Mouse (Mus musculus) cerebellum, adult 2 months (tissue): Measurements from ENCODE around the gene Zgrf1. TPM values are rescaled to one million over a fixed set of nuclear protein-coding genes. Genes with fewer than 3 reads are reported as not detected.
A peak's percentile ranks its signal among the peaks of the same experiment; 100 is the strongest.

ENCODE experiments used
- DNase-seq, 2 experiments: peaks; one replicate each; pipeline ENCODE4 v3.0.0; 2021
- H3K27ac ChIP-seq: fragments of 200-500 bp; 2 replicates; pipeline ENCODE4 v1.5.1; 2012; ENCODE audit warnings: low read length, control low read depth, inconsistent platforms; ENCODE audit not compliant: insufficient read depth
- H3K27me3 ChIP-seq: fragments of 200-500 bp; 2 replicates; pipeline ENCODE4 v1.6.1; 2012; ENCODE audit warnings: inconsistent platforms, mild to moderate bottlenecking, low read length, moderate library complexity; ENCODE audit not compliant: control insufficient read depth, insufficient read depth
- H3K4me1 ChIP-seq: fragments of 200-500 bp; 2 replicates; pipeline ENCODE4 v1.6.1; 2011; ENCODE audit warnings: low read length; ENCODE audit not compliant: control insufficient read depth, insufficient read depth
- H3K4me3 ChIP-seq: fragments of 200-500 bp; replicated peaks from 2 replicates; pipeline ENCODE3; 2011; ENCODE audit warnings: mild to moderate bottlenecking, low read depth, low read length, control low read depth; ENCODE audit not compliant: insufficient read depth
- CTCF ChIP-seq: fragments of 200-500 bp; IDR thresholded peaks from 2 replicates; pipeline ENCODE4 v1.5.1; 2011; ENCODE audit warnings: low read depth, mild to moderate bottlenecking, control low read depth, low read length, moderate library complexity, borderline replicate concordance; ENCODE audit not compliant: insufficient read depth
- POLR2A ChIP-seq: fragments of 200-500 bp; IDR thresholded peaks from 2 replicates; pipeline ENCODE4 v1.6.1; 2011; ENCODE audit warnings: low read length, control low read depth, borderline replicate concordance; ENCODE audit not compliant: insufficient read depth
- WGBS: fragments of 180-500 bp; shearing (Covaris S2); methylation state at CpG from one replicate; pipeline ENCODE4 v1.1.7; 2018; 5-methylcytosine and 5-hydroxymethylcytosine counted together
- polyA plus RNA-seq: library from polyadenylated mRNA; depleted of rRNA; stranded (reverse); fragments of >200 nt; gene quantifications from 2 replicates; pipeline ENCODE4 v1.2.3, GENCODE M21; 2012; rRNA removed

The Zgrf1 gene
- 6.4 and 7.4 TPM in 2 replicates for polyA plus RNA-seq

DNA sequence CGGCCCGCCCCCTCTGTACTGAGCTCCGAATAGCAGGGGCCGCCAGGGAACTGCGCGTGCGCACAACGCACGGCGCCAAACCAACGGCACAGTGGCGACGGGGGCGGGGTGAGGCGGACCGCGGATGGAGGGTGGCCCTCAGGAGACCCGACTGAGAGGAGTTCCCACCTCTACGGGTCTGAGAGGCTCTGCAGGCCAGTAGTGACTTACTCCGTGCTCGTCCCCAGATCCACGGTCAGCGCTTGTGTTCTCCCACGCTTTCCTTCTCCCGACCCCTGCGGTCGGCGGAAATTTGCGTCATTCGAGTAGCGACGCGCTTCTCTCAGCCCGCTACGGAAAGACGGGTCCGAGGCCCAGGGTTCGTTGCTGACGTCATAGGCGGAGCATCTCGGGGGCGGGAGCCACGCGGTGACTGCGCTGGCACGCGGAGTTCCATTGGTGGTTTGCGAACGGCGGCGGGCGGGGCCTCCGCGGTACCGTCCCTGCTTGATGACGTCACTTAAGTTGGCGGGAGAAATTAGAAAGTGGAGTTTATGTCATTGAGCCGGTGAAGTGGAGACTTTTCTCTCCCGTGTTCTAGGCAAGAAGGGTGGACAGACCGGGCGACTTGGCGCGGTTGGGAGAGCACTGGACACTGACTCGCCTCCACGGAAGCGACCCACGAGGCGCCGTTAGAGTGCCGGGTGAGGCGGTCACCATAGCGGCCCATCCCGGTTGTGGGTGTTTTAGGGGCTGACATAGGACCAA, at the start of gene Zgrf1, which contains the start of gene Larp7:
Zgrf1 (plus strand) TSS at position 517 of the 747 bp plus-strand sequence.
Larp7 (minus strand) TSS at position 377 of the 747 bp plus-strand sequence.
- H3K27me3 ChIP-seq = no peaks in the 10 kb centered on the region
- DNase-seq = peak; percentile 99
- peak; percentile 64; the same call in 1 of the 2 replicates for TF ChIP-seq POLR2A
- TF ChIP-seq CTCF = no peak
- peak within 1 kb of the TSS; percentile 82 for H3K4me3 ChIP-seq
- no peaks in the 10 kb centered on the region; the same call in 1 of the 2 replicates for H3K4me1 ChIP-seq
- peak within 1 kb of the TSS; percentile 89 for H3K27ac ChIP-seq
- 1% methylated on average over 73 of the region's 73 CpGs for WGBS

DNA sequence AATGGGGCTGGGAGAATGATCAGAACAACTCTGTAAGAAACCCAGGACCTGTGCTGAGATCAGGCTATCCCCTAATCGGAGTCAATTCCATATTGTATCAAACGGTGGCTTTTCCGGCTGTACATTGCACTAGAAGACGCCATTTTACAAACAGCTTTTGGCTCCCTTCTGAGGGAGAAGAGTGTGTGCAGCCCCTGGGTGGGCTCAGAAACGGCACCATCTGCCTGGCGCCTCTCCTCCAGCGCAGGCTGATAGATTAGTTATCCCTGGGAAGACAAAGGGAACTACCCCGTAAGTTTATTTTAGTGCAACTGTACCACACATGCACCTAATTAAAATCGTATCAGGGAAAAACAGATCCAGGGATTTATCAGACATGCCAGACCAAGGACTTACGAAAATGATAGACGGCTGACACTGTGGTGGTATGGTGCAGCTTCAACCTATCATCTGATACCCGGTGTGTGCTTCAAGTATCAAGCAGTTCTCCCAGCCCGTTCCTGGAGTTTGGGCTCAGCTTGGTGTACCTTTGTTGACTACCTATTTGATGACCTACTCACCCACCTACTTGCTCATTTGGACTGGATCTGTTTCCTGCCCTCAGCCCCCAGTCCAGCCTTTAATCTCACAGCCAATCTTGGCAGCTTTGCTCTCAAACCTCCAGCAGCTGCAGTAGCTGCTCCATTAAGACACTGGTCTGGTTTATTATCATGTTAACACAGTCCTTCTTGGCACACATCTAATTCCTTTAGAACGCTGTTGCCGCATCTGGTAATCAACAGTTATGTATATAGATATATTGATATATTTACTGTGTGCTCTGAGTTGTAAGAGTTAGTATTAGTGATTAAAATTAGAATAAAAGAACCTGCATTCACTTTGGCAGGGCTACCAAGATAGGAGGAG, 45.2 kb upstream of the Zgrf1 start:
- no peaks in the 10 kb centered on the region for H3K27me3 ChIP-seq
- no peak overlapping the region for H3K27ac ChIP-seq
- H3K4me3 ChIP-seq = no peak overlapping the region
- 37% methylated on average over 15 of the region's 15 CpGs for WGBS
- no peaks in the 10 kb centered on the region for H3K4me1 ChIP-seq
- no peak for DNase-seq
- no peak for TF ChIP-seq CTCF
- TF ChIP-seq POLR2A = no peak

DNA sequence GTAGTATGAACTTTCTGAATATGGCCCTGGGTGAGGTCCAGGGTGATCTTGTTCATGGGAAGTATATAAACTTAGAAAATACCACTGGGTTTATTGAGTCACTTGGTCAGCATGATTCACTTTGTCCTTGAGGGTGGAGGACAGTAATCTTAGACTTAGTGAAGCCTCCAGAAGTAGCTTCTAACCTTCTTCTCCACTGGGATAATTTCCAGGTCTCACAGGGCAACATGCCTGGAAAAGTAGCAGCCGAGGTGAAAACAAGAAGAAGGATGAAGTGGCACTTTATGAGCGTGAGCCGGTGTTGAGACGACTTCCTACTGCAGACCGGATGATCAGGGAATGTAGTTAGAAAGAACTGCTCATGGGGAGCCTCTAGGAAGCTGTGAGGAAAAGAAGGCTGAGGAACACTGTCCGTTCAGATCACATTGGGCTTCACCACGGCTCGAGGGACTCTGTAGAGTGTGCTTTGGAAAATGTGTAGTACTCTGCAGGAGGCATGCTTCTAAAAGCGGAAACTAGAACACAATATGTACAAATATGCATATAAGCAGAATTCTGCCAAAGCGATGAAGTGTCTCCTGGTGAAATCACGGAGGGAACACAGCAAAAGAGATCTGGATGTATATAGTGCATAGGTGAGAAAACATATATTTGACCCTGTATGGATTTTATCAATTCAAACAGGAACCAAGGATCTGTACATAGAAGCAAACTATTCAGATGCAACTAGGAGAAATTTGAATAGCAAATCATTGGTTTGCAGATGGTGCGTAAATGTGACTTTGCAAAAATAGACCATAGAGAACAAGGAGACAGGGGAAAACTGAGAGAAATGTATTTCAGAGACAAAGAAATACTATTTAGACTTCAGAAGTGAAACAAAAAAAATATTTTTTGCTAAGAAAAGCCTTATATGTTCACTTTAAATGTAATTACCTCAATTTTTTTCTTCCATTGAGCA, 41.2 kb upstream of the Zgrf1 start:
- TF ChIP-seq POLR2A (no peak), CTCF (no peak)
- H3K27ac ChIP-seq = no peak overlapping the region
- no peak overlapping the region for H3K4me3 ChIP-seq
- H3K4me1 ChIP-seq = no peaks in the 10 kb centered on the region
- no peaks in the 10 kb centered on the region for H3K27me3 ChIP-seq
- 55% methylated on average over 12 of the region's 12 CpGs for WGBS
- no peak for DNase-seq

DNA sequence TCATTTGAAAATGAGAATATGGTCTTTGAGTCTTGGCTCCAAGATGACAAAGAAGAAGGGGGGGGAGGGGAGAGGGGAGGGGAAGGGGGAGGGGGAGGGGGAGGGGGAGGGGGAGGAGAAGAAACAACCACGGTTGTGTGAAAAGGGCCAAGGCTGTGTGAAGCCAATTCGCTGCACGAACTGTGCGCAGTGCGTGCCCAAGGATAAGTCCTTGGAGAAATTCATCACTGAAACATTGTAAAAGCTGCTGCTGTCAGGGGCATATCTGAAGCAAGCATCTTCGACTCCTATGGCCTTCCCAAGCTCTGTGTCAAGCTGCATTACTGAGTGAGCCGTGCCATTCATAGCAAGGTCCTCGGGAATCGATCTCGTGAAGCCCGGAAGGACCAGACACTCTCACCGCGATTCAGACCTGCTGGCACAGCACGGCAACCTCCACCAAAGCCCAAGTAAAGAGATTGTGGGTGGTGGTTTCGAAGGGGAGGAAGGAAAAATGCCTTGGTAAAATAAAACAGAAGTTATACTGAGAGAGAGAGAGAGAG, 40.4 kb upstream of the Zgrf1 start:
- TF ChIP-seq POLR2A (no peak), CTCF (no peak)

DNA sequence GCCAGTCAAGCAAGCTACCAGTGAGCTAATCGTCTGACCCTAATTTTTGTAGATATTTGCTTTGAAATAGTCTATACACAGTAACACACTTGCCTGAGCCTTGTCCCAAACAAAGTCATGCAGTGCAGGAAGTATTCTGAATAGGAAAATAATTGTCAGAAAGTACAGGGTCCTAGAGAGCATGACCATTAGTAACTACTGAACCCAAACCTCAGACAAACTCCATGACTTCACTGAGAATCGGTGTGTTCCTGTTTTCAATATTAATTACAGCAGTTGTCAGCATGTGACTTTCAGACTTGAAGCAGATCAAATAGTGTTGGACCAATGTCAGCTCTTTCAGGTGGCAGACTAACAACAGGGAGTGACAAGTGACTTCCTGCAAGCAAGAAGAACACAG, 39.6 kb upstream of the Zgrf1 start:
- no peak overlapping the region for H3K27ac ChIP-seq
- 65% methylated on average over 2 of the region's 2 CpGs for WGBS

More for the DNA sequence above, 40.4 kb upstream of the Zgrf1 start:
- H3K4me3 ChIP-seq = no peak overlapping the region
- H3K27ac ChIP-seq = no peak overlapping the region
- DNase-seq = no peak
- H3K27me3 ChIP-seq = no peaks in the 10 kb centered on the region
- H3K4me1 ChIP-seq = no peaks in the 10 kb centered on the region
- 70% methylated on average over 15 of the region's 15 CpGs for WGBS

DNA sequence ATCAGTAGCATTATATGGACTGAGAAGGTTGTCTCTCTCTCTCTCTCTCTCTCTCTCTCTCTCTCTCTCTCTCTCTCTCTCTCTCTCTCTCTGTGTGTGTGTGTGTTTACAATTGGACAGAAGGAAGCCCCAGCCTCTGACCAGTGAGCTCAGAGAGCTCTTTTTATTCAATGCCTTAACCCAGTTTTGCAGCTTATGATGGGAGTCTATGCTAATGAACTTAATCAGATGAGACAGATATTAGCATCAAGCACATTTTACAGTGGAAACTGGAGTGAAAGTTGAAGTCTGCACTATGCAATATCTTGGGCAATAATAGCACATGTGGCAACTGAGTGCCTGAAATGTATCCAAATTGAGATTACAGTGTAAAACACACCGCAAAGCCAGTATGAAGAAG, 38.0 kb upstream of the Zgrf1 start:
- WGBS = 95% methylated on average over 1 of the region's 1 CpGs
- H3K27me3 ChIP-seq = no peaks in the 10 kb centered on the region
- H3K4me3 ChIP-seq = no peak overlapping the region
- TF ChIP-seq POLR2A = no peak
- TF ChIP-seq CTCF = no peak
- no peaks in the 10 kb centered on the region for H3K4me1 ChIP-seq
- H3K27ac ChIP-seq = no peak overlapping the region
- DNase-seq = no peak

More for the DNA sequence above, 39.6 kb upstream of the Zgrf1 start:
- DNase-seq = no peak
- Histone ChIP-seq H3K4me1 (no peaks in the 10 kb centered on the region), H3K27me3 (no peaks in the 10 kb centered on the region), H3K4me3 (no peak overlapping the region)
- no peak for TF ChIP-seq CTCF
- TF ChIP-seq POLR2A = no peak

DNA sequence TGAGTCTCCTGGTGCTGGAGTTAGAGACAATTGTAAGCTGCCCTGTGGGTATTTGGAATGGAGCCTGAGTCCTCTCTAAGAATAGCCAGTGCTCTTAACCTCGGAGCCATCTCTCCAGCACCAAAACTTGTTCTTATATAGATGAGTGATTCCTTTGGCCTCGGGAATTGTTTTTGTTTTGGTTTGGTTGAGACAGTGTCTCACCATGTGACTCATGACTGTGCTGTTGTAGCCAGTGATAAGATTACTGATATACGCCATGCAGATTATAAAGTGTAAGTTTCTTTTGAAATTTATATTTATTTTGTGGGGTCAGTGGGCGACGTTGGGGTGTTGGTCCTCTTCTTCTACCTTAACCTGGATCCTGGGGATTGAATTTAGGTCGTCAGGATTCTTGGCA, 33.0 kb upstream of the Zgrf1 start:
- WGBS = 62% methylated on average over 6 of the region's 6 CpGs
- Histone ChIP-seq H3K4me1 (no peaks in the 10 kb centered on the region), H3K27me3 (no peaks in the 10 kb centered on the region), H3K27ac (no peak overlapping the region), H3K4me3 (no peak overlapping the region)
- TF ChIP-seq CTCF (no peak), POLR2A (no peak)
- no peak for DNase-seq
